Mouse (Mus musculus): ENCODE data around the gene Dennd6a. TPM values are rescaled to one million over a fixed set of nuclear protein-coding genes. Genes with fewer than 3 reads are reported as not detected.
"Not testable (repeated sequence)": the region's sequence is repeated elsewhere in the genome, so short reads cannot be mapped to it uniquely, and the experiment has no call there.

The Dennd6a gene
- total RNA-seq, 2 experiments from 2014 or later = 38.9 to 39.1 TPM

DNA sequence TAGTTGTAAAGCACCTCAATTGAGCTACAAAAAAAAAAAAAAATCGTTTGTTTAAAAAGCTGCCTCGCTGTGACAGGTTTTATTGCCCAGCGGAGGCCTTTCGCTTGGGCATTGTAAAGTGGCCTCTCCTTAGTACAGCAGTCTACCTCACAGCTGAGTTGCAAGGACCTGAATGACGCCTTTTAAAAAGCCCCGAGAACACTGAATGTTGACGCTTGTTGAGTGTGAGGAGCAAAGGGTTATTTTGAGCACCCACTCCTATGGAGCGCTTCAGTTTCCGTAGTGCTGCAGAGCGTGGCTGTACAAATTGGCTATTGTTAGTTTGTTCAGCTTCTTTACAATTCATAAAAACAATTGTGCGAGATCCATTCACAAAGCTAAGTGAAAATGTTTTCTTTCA is 65.6 kb downstream of the Dennd6a start:
- DNase-seq (ENCODE audit: low spot score in 2 of 2) = no peak

DNA sequence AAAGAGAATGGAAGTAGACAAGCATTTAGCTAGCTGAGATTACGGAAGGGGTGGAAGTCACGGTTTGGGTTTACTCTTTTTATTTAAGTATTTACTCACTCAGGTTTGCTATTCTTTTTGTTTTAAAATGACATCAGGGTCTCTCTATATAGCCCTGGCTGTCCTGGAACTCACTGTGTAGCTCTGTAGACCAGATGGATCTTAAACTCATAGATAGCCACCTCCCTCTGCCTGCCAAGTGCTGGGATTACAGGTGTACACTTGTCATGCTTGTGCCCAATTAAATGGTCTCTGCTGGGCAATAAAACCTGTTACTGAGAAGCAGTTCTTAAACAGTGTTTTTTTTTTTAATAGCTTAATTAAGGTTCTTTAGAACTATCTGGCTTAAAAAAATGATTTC is 66.3 kb downstream of the Dennd6a start:
- no peak for DNase-seq (ENCODE audit: low spot score in 2 of 2)

DNA sequence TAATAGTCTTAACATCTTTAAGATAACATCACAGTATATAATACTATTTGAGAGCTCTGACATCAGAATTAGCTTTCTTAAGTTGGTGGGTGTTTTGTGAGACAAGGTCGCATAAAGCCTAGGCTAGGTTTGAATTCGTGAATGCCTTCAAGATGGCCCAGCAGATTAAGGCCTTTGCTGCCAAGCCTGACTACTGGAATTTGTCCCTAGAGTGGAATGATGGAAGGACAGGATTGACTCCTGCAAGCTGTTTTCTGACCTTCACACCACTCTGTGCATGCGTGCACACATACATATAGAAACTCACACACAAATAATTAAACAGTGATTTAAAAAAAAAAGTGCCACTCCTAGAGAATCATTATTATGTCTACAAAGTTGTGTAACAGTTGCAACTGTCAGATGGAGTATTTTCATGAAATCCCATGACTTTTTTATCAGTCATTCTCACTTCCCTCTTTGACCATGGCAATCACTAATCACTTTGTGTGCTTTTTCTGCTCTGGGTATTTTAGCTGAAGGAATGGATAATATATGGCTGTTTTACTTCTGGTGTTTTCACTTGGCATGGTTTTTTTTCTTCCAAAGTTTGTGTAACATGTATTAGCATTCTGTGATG is 69.5 kb downstream of the Dennd6a start:
- DNase-seq (ENCODE audit: low spot score in 2 of 2) = no peak

DNA sequence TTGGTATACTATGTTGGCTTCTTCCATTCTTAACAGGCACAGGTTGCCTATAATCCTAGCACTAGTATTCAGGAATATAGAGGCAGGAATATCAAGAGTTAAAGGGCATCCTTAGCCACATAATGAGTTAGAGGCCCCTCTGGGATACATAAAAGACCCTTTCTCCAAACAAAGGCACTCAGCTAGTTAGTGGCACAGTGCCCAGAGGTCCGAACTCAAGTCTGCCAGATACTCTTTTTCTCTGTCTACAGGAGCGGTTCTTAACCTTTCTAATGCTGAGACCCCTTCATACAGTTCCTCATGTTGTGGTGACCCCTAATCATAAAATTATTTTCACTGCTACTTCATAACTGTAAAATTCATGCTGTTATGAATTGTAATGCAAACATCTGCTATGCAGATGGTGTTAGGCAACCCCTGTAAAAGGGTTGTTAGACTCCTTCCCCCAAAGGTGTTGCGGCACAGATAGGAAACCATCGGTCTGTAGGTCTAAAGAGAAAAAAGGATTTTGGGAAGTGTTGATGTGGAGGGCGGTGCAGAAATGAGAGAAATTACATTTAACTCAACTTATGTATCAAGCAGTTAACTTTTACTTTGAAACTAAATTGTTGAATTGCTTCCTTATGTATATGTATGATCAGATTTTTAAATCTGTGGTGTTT is 72.5 kb downstream of the Dennd6a start:
- DNase-seq (ENCODE audit: low spot score in 2 of 2) = no peak

DNA sequence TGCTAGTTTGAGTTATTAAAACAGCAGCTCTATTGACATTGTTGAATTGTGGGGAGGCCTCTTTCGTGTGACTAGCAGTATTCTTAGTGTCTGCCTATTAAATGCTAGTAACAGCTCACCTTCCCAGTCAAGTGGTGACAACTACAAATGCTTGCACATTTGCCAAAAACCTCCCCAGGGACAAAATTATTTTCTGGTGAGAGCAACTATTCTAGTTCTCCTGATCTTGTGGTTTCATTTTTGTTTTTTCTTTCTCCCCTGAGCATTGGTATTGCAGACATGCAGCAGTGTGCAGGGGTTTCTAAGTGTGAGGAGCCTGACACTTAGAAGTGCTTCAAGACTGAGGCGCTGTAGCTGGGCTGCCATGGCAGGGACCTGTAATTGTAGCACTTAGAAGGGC is 74.2 kb downstream of the Dennd6a start:
- DNase-seq (ENCODE audit: low spot score in 2 of 2) = no peak

DNA sequence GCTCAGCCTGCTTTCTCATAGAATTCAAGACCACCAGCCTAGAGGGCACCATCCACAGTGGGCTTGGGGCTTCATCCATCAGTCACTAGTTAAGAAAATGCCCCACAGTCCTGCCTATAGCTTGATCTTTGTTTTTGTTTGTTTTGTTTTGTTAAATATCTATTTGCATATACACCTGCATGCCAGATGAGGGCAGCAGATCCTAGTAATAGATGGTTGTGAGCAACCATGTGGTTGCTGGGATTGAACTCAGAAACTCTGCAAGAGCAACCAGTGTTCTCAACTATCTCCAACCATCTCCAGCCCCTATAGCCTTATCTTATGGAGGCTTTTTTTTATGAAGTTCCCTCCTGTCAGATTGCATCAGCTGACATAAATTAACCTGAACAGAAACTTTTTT is 78.2 kb downstream of the Dennd6a start:
- DNase-seq (ENCODE audit: low spot score in 2 of 2) = no peak

DNA sequence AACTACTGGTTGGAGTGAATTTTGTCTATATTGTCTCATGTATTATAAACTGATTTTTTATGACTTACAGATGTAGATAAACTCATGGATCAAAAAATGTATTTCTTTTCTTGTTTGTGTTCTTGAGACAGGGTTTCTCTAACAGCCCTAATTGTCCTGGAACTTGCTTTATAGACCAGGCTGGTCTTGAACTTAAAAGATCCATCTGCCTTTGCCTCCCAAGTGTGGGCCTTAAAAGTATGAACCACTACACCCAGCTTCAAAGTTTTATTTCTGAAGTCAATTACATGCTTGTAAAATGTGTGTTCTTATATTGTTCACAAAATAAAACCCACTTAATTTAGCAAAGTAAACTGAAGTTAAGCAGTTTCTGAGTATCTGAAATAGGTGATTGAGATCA is 84.5 kb downstream of the Dennd6a start:
- no peak for DNase-seq (ENCODE audit: low spot score in 2 of 2)

DNA sequence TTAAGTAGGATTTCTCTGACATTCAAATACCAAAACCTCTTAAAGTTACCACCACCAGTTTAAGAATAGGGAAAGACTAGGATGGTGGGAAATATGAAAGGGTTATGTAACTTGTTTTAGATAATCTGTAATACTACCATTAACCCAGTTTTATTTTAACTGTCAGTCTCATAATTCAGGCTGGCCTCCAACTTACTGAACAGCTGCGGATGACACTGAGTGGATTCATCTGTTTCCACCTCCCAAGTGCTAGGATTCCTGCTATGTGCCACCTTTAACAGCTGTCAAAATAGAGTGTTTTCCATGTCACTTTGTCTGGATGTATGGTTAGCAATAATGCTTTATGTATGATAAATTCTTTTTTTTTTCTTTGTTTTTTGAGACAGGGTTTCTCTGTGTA is 86.6 kb downstream of the Dennd6a start:
- no peak for DNase-seq (ENCODE audit: low spot score in 2 of 2)

DNA sequence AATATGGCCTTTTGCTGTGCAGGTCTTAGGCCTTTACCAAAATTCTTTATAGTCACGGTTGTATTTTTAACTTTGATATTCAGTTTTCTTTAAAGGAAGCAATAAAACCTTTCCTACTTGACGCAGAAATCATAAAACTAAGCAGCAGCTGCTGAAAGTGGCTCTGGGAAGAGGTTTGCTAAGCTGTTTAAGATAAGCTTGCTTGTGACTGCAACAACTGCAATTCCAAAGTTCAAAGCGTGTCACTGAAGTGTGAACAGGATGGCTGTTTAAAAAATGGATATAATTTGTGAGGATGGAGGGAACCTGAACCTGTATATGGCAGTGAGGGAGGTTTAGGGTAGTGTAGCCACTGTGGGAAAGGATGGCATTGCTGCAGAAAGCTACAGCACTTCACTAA is 88.4 kb downstream of the Dennd6a start:
- DNase-seq (ENCODE audit: low spot score in 2 of 2) = no peak

DNA sequence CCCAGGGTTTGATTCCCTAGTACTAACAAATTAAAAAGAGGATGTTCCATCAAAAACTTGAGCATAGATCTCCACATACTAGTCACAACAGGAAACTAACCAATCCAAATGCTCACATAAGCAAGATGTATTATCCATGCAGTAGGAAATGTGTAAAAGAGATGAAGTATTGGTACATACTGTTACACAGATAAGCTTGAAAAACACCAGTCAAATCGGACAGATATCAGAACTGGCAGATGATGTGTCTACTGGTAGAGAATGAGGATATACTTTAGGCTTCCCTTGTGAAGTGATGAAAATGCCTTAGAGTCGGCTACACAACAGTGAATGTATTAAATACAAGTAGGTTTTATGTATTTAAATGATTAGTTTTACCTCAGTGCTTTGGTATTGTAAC is 88.8 kb downstream of the Dennd6a start:
- no peak for DNase-seq (ENCODE audit: low spot score in 2 of 2)

DNA sequence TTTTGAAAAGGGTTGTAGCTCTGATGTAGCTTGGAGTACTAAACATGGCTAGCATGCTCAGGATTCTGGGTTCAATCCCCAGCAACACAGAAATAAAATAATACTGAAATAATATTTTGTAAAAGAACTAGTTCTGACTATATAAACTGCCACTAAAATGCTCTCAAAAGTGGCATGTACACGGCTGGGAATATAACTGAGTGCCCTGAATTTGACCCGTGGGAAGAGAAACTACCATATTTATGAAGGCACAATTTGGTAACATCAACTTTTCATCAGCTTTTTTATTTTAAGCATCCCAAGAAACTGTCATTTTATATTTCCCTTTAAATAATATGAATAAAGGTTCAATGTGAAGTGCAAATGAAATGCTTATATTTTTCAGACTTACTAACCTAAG is 90.2 kb downstream of the Dennd6a start:
- DNase-seq (ENCODE audit: low spot score in 2 of 2) = no peak

DNA sequence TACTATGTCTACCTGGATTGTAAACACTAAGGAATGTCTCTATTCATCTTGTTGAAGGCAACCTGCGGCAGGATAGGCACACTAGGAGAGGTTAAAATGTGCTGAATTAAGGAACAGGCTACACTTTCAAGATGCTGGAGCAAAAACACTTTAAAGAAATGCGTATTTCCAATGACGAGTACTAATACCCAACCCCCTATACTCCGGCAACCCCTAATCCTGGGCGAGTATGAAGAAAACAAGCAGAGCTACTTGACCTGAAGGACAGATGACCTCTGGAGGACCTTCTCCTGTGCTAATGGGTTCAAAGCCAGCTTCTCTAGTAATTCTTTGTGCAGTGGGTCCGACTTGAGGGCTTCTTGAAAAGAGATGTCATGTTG is 94.3 kb downstream of the Dennd6a start:
- no peak for DNase-seq (ENCODE audit: low spot score in 2 of 2)

DNA sequence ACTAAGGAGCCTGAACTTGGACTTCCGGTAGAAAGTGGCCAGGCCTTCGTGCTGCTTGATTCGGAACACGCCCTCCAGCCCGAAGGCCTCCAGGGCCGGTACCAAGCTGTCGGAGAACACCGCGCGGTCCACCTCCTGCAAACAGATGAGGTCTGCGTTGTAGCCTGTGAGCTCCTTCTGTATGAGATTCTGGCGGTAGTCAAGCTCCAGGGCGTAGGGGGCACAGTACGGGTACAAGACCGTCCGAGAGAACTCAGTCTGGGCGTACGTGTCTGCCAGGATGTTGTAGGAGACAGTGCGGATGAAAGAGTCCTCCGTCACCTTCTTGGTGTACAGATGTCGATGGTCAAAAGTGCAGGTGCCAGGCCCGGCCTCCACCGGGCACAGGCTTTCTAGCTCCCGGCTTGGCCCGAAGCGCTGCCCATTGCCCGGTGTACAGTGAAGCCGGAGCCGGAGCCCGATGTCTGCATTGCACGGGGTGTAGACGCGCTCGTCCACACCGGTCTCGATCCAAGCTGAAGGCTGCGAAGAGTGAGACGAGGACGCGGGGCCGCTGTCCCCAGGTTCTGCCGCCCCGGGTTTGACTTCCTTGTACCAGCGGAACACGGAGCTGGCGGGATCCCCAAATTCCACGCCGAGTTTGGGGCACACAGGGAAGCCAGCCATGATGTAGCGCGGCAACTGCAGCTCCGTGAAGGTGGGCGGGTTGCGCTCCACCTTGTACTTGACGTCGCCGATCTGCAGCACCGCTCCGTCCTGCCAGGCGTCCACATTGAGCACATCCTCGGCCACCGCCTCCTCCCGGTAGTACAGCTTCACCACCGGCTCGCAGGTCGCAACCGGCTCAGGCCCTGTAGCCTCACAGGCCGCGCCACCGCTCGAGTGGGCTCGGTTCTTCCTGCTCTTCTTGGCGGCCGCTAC is 95.0 kb downstream of the Dennd6a start:
- peak; percentile 7 to 8 for DNase-seq (ENCODE audit: low spot score in 2 of 2)

DNA sequence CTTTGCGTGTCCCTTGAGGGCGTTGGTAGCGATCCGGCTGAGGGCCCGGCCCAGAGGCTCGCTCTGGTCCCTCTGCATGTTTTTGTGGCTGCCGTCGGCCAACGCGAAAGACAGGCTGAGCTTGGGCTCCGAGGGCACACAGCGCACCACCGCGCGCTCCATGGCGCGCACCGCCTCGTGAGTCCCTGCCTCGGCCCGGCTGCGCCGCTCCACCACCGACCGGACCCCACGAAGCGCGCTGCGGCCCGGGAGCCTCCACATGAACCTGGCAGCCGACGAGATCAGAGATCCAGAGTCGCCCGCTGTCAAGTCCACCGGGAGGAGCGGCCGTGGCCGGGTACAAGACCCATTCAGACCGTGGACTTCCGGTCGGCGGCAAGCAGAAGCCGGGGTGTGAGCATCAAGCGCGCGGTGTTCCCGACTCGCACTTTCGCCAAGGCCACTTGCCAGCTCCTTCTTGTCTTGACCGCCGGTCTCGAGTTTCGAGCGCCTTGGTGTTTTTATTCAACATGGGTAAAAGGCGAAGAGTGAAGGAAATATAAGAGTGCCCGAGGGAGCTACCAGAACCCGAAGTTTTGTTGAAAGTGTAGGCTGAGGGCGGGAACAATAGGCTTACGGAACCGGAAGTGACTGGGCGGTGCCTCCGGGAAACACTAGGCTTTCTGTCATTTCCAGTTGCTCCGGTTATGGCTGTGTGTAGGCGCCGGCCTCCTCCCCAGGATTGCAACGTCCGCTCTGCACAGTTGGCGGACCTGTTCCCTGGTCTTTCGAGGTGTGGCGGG is 95.8 kb downstream of the Dennd6a start, which contains the start of gene Pde12:
TSS of gene Pde12 (minus strand) at position 592 of the 782 bp plus-strand sequence.
- peak; percentile 61 to 75 for DNase-seq (ENCODE audit: low spot score in 2 of 2)

DNA sequence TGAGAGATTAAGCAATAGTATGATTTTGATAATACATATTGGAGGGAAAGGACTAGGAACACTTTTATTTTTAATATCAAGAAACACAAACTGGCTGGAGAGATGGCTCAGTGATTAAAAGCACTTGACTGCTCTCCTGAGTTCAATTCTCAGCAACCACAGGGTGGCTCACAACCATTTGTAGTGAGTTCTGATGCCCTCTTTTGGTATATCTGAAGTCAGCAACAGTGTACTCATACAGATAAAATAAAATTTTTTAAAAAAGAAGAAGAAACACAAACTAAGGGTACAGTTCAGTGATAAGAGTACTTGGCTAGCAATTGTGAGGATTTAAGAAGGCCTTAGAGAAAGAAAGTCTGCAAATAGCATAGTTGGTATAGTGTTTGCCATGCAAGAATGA is 97.3 kb downstream of the Dennd6a start:
- no peak for DNase-seq (ENCODE audit: low spot score in 2 of 2)

DNA sequence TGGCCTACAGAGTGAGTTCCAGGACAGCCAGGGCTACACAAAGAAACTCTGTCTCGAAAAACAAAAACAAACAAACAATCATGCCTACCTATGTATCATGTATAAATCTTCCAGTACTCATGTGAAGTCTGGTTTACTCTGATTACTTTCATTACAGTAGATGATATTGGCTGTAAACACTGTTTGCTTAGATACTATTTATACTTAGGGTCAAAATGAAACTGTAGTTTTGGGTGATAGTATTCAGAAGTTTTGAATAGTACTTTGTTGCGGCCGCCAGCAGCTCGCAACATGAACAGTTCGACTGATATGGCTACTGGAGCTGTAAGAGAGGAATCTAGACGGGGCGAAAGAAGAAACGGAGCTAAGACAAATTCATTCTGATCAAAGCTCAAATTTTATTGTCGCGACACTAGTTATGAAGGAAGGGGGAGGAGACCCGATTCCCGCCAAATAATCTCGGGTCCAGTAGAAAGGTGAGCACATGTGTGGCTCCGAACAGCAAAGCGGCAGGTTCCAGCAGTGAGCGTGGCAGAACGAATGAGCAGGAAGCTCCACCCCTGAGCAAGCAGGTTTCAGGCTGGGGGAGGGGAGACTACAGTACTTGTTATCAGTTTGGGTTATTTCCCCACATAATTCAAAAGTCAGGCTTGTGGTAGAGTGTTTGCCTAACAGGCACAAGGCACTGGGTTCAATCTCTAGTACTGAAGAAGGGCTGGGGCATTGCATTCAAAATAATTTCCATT is 98.4 kb downstream of the Dennd6a start:
- not testable (repeated sequence) for DNase-seq (ENCODE audit: low spot score in 2 of 2)

DNA sequence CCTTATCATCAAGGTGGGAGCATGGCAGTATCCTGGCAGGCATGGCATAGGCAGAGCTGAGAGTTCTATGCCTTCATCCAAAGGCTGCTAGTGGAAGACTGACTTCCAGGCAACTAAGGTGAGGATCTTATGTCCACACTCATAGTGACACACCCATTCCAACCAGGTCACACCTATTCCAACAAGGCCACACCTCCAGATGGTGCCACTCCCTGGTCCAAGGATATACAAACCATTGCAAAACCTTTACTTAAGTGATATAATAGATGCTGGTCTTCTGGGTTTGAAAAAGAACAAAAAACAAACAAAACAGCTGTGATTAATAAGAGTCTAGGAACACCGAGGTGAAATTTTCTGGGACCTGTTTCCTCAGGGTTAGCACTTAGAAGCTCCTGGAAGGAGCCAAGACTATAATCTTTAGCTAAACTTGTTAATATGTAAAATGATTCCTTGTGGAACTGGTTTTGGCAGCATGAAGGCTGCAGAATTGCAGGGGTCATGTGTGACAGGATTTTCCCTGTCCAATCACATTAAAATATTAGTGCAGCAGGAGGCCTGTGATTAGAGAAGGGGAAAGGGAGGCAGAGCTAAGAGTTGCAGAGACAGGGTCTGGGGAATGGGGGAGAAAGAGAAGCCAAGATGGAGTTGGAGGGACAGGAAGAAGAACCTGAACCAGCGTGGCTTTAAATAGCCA is 101.0 kb downstream of the Dennd6a start:
- DNase-seq (ENCODE audit: low spot score in 2 of 2) = not testable (repeated sequence)

DNA sequence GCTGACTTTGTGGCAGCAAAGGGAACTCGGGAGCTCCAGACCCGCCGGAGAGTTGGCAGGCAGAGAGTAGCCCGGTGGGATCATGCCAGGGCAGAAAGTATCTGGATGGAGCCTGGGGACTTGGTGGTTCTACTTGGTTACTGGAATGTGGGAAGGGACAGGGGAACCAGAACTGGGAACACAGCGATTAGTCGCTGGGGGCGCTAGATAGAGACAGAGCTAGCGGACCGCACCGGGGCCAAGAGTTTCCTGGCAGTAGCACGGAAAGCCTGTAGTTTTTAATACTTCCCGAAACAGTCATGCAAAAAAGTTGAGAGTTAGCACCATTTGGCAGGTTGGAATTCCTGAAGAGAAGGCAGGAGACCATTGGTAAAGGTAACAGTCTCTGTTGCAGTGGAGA is 101.7 kb downstream of the Dennd6a start:
- no peak for DNase-seq (ENCODE audit: low spot score in 2 of 2)

DNA sequence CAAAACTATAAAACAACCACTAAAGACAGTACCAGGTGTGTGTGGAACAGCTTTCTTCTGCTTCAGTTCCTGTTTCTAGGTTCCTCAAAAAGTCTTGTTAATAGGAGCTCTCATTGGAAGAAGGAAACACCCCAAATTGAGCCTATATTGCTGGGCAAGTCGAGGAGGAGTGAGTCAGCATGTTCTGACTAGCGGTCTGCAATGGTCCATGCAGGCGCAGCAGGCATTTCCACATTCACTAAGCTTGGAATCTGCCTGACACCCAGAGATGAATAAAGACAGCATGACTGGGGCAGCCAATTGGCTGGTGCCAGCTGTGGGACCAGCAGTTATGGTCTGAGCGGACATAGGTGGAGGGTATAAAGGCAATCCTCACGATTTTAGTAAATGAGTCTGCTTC is 102.1 kb downstream of the Dennd6a start:
- no peak for DNase-seq (ENCODE audit: low spot score in 2 of 2)
